Comparison of ENCODE assay signal across 17 mouse cellular contexts in genomic region chr10:21653469-21653868, GRCm38 (mm10).
DNase-seq lines count a peak whose midpoint lies in the region; ATAC-seq and TF ChIP-seq lines count a peak whose summit lies in the region.
"Had no signal": no experiment of that assay in that cellular context is flagged by ENCODE, and none has a peak within 500 bp of the region (broad histone marks: within the 10 kb centered on the region; RNA-seq: fewer than 3 reads in every experiment).

No protein-coding gene starts in this region.

- H3K27ac ChIP-seq in heart, adult 2 months, result no peak overlapping the region
- H3K27ac ChIP-seq in heart, embryonic 12.5 days (ENCODE audit: poor library complexity, severe bottlenecking), result no peak overlapping the region
- H3K27ac ChIP-seq: heart, embryonic 15.5 days; hindbrain, embryonic 10.5 days; intestine, embryonic 15.5 days; liver, embryonic 12.5 days; midbrain, embryonic 10.5 days had no signal

- POLR2A ChIA-PET in Patski (lab: Charles Lee), result no interaction called here

- peak in 1 of 2 experiments; percentile 10 for DNase-seq in heart, adult 2 months
- peak; percentile 17 for DNase-seq in lung, postnatal 36 days
- no peak for DNase-seq in lung, postnatal 25 days (ENCODE audit: low spot score)
- no peak for DNase-seq in Patski (ENCODE audit: low read depth, low spot score)
- DNase-seq in splenic B cell, adult 2 months (ENCODE audit: low read depth, low spot score), result peak; percentile 11
- DNase-seq in spleen, postnatal 14 days (ENCODE audit: low spot score in 2 of 2), result no peak
- DNase-seq: adrenal gland, adult 8-10 months; cerebellum, postnatal 36 days; kidney, postnatal 10 days; left cerebral cortex, postnatal 4 days had no signal

- in situ Hi-C loops in Patski (cut with MboI; ENCODE audit: low pct_unique_long_range_greater_than_20kb), result no loop called here

- intact Hi-C loops in heart, adult 2 months (cut with DNase I), result no loop called here

- no peaks in the 10 kb centered on the region; the same call in 1 of the 2 replicates for H3K4me1 ChIP-seq in heart, adult 2 months (ENCODE audit: control insufficient read depth, insufficient read depth, low read length)
- H3K4me1 ChIP-seq in heart, embryonic 12.5 days (replicated peaks), result peaks cover 23% of the 10 kb centered on the region
- H3K4me1 ChIP-seq: hindbrain, embryonic 10.5 days; intestine, embryonic 15.5 days; liver, embryonic 12.5 days; midbrain, embryonic 10.5 days had no signal

- 97% methylated on average over 7 of the region's 7 CpGs for WGBS in heart, adult 2 months
- 92% methylated on average over 7 of the region's 7 CpGs for WGBS in heart, embryonic 12.5 days

- no peaks in the 10 kb centered on the region for H3K36me3 ChIP-seq in heart, adult 2 months (ENCODE audit: control insufficient read depth, insufficient read depth, low read length)
- H3K36me3 ChIP-seq in heart, embryonic 12.5 days, result no peaks in the 10 kb centered on the region
- no peaks in the 10 kb centered on the region for H3K36me3 ChIP-seq in splenic B cell, adult 2 months (ENCODE audit: control insufficient read depth, insufficient read depth, low read length, poor library complexity, severe bottlenecking)
- H3K36me3 ChIP-seq: heart, embryonic 15.5 days; hindbrain, embryonic 10.5 days; intestine, embryonic 15.5 days; liver, embryonic 12.5 days; midbrain, embryonic 10.5 days had no signal

- no peak overlapping the region for H3K9ac ChIP-seq in heart, adult 2 months (ENCODE audit: low read depth, low read length)
- no peak overlapping the region for H3K9ac ChIP-seq in heart, embryonic 12.5 days
- H3K9ac ChIP-seq: heart, embryonic 15.5 days; intestine, embryonic 15.5 days; liver, embryonic 12.5 days had no signal

- H3K4me3 ChIP-seq in heart, adult 2 months, result no peak overlapping the region
- H3K4me3 ChIP-seq in heart, embryonic 12.5 days, result no peak overlapping the region
- H3K4me3 ChIP-seq: heart, embryonic 15.5 days; hindbrain, embryonic 10.5 days; intestine, embryonic 15.5 days; liver, embryonic 12.5 days; midbrain, embryonic 10.5 days; myocyte had no signal

- TF ChIP-seq POLR2A in heart, adult 2 months (IDR thresholded peaks at IDR 0.05; ENCODE audit: insufficient read depth, low read depth, low read length), result no peak

- TF ChIP-seq EP300 in heart, adult 2 months (IDR thresholded peaks at IDR 0.05; ENCODE audit: insufficient read depth, low read depth, low read length), result no peak

- H3K4me2 ChIP-seq in heart, embryonic 12.5 days, result no peak overlapping the region
- H3K4me2 ChIP-seq: heart, embryonic 15.5 days; intestine, embryonic 15.5 days; liver, embryonic 12.5 days had no signal

- H3K27me3 ChIP-seq in heart, adult 2 months (ENCODE audit: control insufficient read depth, insufficient read depth, low read length), result no peaks in the 10 kb centered on the region
- no peaks in the 10 kb centered on the region for H3K27me3 ChIP-seq in heart, embryonic 12.5 days (replicated peaks)
- H3K27me3 ChIP-seq in Patski, result no peaks in the 10 kb centered on the region
- H3K27me3 ChIP-seq in splenic B cell, adult 2 months (ENCODE audit: control insufficient read depth, insufficient read depth, low read length, poor library complexity, severe bottlenecking), result no peaks in the 10 kb centered on the region
- H3K27me3 ChIP-seq: heart, embryonic 15.5 days; intestine, embryonic 15.5 days; liver, embryonic 12.5 days had no signal

- TF ChIP-seq CTCF in heart, adult 2 months (IDR thresholded peaks at IDR 0.05), result 0 out of 2 replicates have a peak, but pooled peaks have one; percentile 6
- TF ChIP-seq CTCF in Patski (IDR thresholded peaks at IDR 0.05), result peak; percentile 20

- H3K79me2 ChIP-seq in heart, adult 2 months (replicated peaks; ENCODE audit: control insufficient read depth, insufficient read depth, low read length), result no peaks in the 10 kb centered on the region

- no peak for ATAC-seq in heart, embryonic 12.5 days (ENCODE audit: insufficient number of reproducible peaks, low FRiP score)
- ATAC-seq in Patski, result no peak
- ATAC-seq: intestine, embryonic 15.5 days; liver, embryonic 12.5 days had no signal

- H3K9me3 ChIP-seq in heart, embryonic 12.5 days (replicated peaks), result peaks cover 9% of the 10 kb centered on the region; the same call in 1 of the 2 replicates
- H3K9me3 ChIP-seq: heart, embryonic 15.5 days; hindbrain, embryonic 10.5 days; intestine, embryonic 15.5 days; liver, embryonic 12.5 days had no signal

- CTCF ChIA-PET in Patski (lab: Charles Lee), result no interaction called here

Comparison
In these comparisons a context has a peak if more than half of its experiments do, and no peak if none do; other contexts are left out.
1. DNase-seq: peak in lung, postnatal 36 days (single experiment) and splenic B cell, adult 2 months (single experiment); none in lung, postnatal 25 days (single experiment), Patski (single experiment) and spleen, postnatal 14 days (0 of 2).